8 mouse cellular contexts compared by ENCODE assay signal in genomic region chr15:99663964-99664599, GRCm38 (mm10). TPM values are rescaled to one million over a fixed set of nuclear protein-coding genes. Genes with fewer than 3 reads are reported as not detected.
DNase-seq lines count a peak whose midpoint lies in the region; ATAC-seq and TF ChIP-seq lines count a peak whose summit lies in the region.

No protein-coding gene starts in this region.

- WGBS in embryonic facial prominence, embryonic 13.5 days, result 6% methylated on average over 17 of the region's 17 CpGs
- WGBS in midbrain, postnatal 0 days, result 2% methylated on average over 17 of the region's 17 CpGs

- no peaks in the 10 kb centered on the region for H3K36me3 ChIP-seq in erythroblast, embryonic 14.5 days (ENCODE audit: control insufficient read depth)
- H3K36me3 ChIP-seq in C2C12 (ENCODE audit: control insufficient read depth, insufficient read depth), result no peaks in the 10 kb centered on the region
- H3K36me3 ChIP-seq in embryonic facial prominence, embryonic 13.5 days, result no peaks in the 10 kb centered on the region
- H3K36me3 ChIP-seq in midbrain, postnatal 0 days (ENCODE audit: insufficient read depth, low read length), result no peaks in the 10 kb centered on the region

- no peaks in the 10 kb centered on the region for H3K79me2 ChIP-seq in C2C12 (ENCODE audit: control insufficient read depth, insufficient read depth)

- TF ChIP-seq CTCF in C2C12 (IDR thresholded peaks at IDR 0.05; ENCODE audit: control insufficient read depth, insufficient read depth, insufficient read length), result no peak
- TF ChIP-seq CTCF in midbrain, postnatal 0 days (IDR thresholded peaks at IDR 0.05), result no peak

- H3K4me2 ChIP-seq in embryonic facial prominence, embryonic 13.5 days, result peak overlapping the region; percentile 91
- peak overlapping the region; percentile 65 for H3K4me2 ChIP-seq in midbrain, postnatal 0 days (ENCODE audit: low read depth, low read length, poor library complexity, severe bottlenecking)

- DNase-seq in layer of hippocampus, adult 9-10 months (ENCODE audit: low spot score), result peak; percentile 33
- peak; percentile 58 for DNase-seq in midbrain, postnatal 0 days (ENCODE audit: low spot score)
- DNase-seq in spleen, postnatal 14 days (ENCODE audit: low spot score in 2 of 2), result no peak
- DNase-seq in thymus, postnatal 10 days (ENCODE audit: low spot score in 2 of 2), result no peak

- H3K9me3 ChIP-seq in erythroblast, embryonic 14.5 days (ENCODE audit: control insufficient read depth, low read length), result peaks cover 6% of the 10 kb centered on the region
- no peaks in the 10 kb centered on the region for H3K9me3 ChIP-seq in embryonic facial prominence, embryonic 13.5 days
- H3K9me3 ChIP-seq in midbrain, postnatal 0 days (ENCODE audit: low read length), result no peaks in the 10 kb centered on the region

- peaks cover 90% of the 10 kb centered on the region for H3K27me3 ChIP-seq in erythroblast, embryonic 14.5 days (ENCODE audit: control insufficient read depth)
- peaks cover 9% of the 10 kb centered on the region for H3K27me3 ChIP-seq in C2C12 (ENCODE audit: control insufficient read depth, insufficient read depth, insufficient read length)
- peaks cover 47% of the 10 kb centered on the region for H3K27me3 ChIP-seq in embryonic facial prominence, embryonic 13.5 days
- H3K27me3 ChIP-seq in midbrain, postnatal 0 days (ENCODE audit: insufficient read depth, low read length), result no peaks in the 10 kb centered on the region

- H3K9ac ChIP-seq in embryonic facial prominence, embryonic 13.5 days, result peak overlapping the region; percentile 62
- peak overlapping the region; percentile 74 for H3K9ac ChIP-seq in midbrain, postnatal 0 days (replicated peaks; ENCODE audit: low read length, poor library complexity, severe bottlenecking)

- ATAC-seq in erythroblast, adult 5-6 weeks (replicated peaks; ENCODE audit: low FRiP score, poor library complexity, severe bottlenecking), result no peak
- no peak for ATAC-seq in embryonic facial prominence, embryonic 13.5 days (ENCODE audit: insufficient number of reproducible peaks, insufficient read depth, low FRiP score, low TSS enrichment, low read depth)
- 0 out of 2 replicates have a peak, but pooled peaks have one; percentile 1 for ATAC-seq in midbrain, postnatal 0 days (ENCODE audit: low FRiP score)

- H3K27ac ChIP-seq in embryonic facial prominence, embryonic 13.5 days, result peak overlapping the region; percentile 44; the same call in 1 of the 2 replicates
- peak overlapping the region; percentile 78 for H3K27ac ChIP-seq in midbrain, postnatal 0 days (ENCODE audit: low read depth, low read length)

- H3ac ChIP-seq in C2C12 (ENCODE audit: control insufficient read depth, insufficient read length, low read depth), result peak overlapping the region; percentile 3

- H3K79me3 ChIP-seq in C2C12 (ENCODE audit: low read depth), result no peaks in the 10 kb centered on the region

- H3K4me1 ChIP-seq in erythroblast, embryonic 14.5 days (ENCODE audit: control insufficient read depth), result peaks cover 38% of the 10 kb centered on the region
- H3K4me1 ChIP-seq in embryonic facial prominence, embryonic 13.5 days, result peaks cover 21% of the 10 kb centered on the region
- peaks cover 9% of the 10 kb centered on the region; the same call in 1 of the 2 replicates for H3K4me1 ChIP-seq in midbrain, postnatal 0 days (ENCODE audit: insufficient read depth, low read length)

- peak overlapping the region; percentile 17 for H3K4me3 ChIP-seq in erythroblast, embryonic 14.5 days (replicated peaks)
- H3K4me3 ChIP-seq in C2C12 (ENCODE audit: insufficient read depth, poor library complexity, severe bottlenecking), result no peak overlapping the region
- H3K4me3 ChIP-seq in embryonic facial prominence, embryonic 13.5 days, result peak overlapping the region; percentile 46
- peak overlapping the region; percentile 35; the same call in 1 of the 2 replicates for H3K4me3 ChIP-seq in midbrain, postnatal 0 days (ENCODE audit: low read depth, low read length)

TF ChIP-seq in C2C12, 6 proteins besides CTCF, POLR2A, EP300 and RAD21:
- TF ChIP-seq CEBPB (IDR thresholded peaks at IDR 0.05; ENCODE audit: low read depth), result no peak
- peak; percentile 14 for TF ChIP-seq MAX (IDR thresholded peaks at IDR 0.05)

RNA-seq across cellular contexts. Expression of gene Asic1, which starts 6.1 kb away (rescaled TPM):
- not detected in 2 replicates for polyA plus RNA-seq in erythroblast, embryonic 14.5 days (2012)
- total RNA-seq in erythroblast, adult 5-6 weeks (2015; ENCODE audit: low replicate concordance), result not detected in 2 replicates
- total RNA-seq in erythroblast, adult 5-6 weeks (2017; ENCODE audit: low replicate concordance), result not detected in 2 replicates
- polyA plus RNA-seq in C2C12 (2012; fragmentation: generic; extraction: Trizol), result 2.2 TPM
- polyA plus RNA-seq in embryonic facial prominence, embryonic 13.5 days (2015; fragmentation: Nextera tagmentation; extraction: Ambion mirVana), result 3.3 and 4.2 TPM in 2 replicates
- total RNA-seq in midbrain, postnatal 0 days (2014; rRNA removed), result 138 and 150 TPM in 2 replicates
- 37.3 and 42.1 TPM in 2 replicates for polyA plus RNA-seq in midbrain, postnatal 0 days (2015; fragmentation: Nextera tagmentation; extraction: Ambion mirVana)

RNA-seq across cellular contexts. Expression of gene Racgap1, which starts 12.6 kb away (rescaled TPM):
- 2.5 and 4.0 TPM in 2 replicates for polyA plus RNA-seq in erythroblast, embryonic 14.5 days (2012)
- 34.9 and 47.3 TPM in 2 replicates for total RNA-seq in erythroblast, adult 5-6 weeks (2015; ENCODE audit: low replicate concordance)
- 39.6 and 46.4 TPM in 2 replicates for total RNA-seq in erythroblast, adult 5-6 weeks (2017; ENCODE audit: low replicate concordance)
- 175 TPM for polyA plus RNA-seq in C2C12 (2012; fragmentation: generic; extraction: Trizol)
- 131 and 132 TPM in 2 replicates for polyA plus RNA-seq in embryonic facial prominence, embryonic 13.5 days (2015; fragmentation: Nextera tagmentation; extraction: Ambion mirVana)
- 27.0 and 32.9 TPM in 2 replicates for total RNA-seq in midbrain, postnatal 0 days (2014; rRNA removed)
- polyA plus RNA-seq in midbrain, postnatal 0 days (2015; fragmentation: Nextera tagmentation; extraction: Ambion mirVana), result 27.2 TPM in 2 replicates

RNA-seq across cellular contexts. Expression of gene Smarcd1, which starts 37.8 kb away (rescaled TPM):
- polyA plus RNA-seq in erythroblast, embryonic 14.5 days (2012), result 1.9 and 2.0 TPM in 2 replicates
- total RNA-seq in erythroblast, adult 5-6 weeks (2015; ENCODE audit: low replicate concordance), result 4.8 and 13.3 TPM in 2 replicates
- total RNA-seq in erythroblast, adult 5-6 weeks (2017; ENCODE audit: low replicate concordance), result 3.9 and 14.8 TPM in 2 replicates
- 28.6 TPM for polyA plus RNA-seq in C2C12 (2012; fragmentation: generic; extraction: Trizol)
- 55.0 and 73.1 TPM in 2 replicates for polyA plus RNA-seq in embryonic facial prominence, embryonic 13.5 days (2015; fragmentation: Nextera tagmentation; extraction: Ambion mirVana)
- total RNA-seq in midbrain, postnatal 0 days (2014; rRNA removed), result 83.0 and 93.0 TPM in 2 replicates
- polyA plus RNA-seq in midbrain, postnatal 0 days (2015; fragmentation: Nextera tagmentation; extraction: Ambion mirVana), result 77.7 and 92.2 TPM in 2 replicates

RNA-seq across cellular contexts. Expression of gene Gm17349, which starts 41.2 kb away (rescaled TPM):
- polyA plus RNA-seq in erythroblast, embryonic 14.5 days (2012), result 0.25 TPM in 1 of 2 replicates, not detected in the other
- not detected in 2 replicates for total RNA-seq in erythroblast, adult 5-6 weeks (2015; ENCODE audit: low replicate concordance)
- not detected in 2 replicates for total RNA-seq in erythroblast, adult 5-6 weeks (2017; ENCODE audit: low replicate concordance)
- not detected for polyA plus RNA-seq in C2C12 (2012; fragmentation: generic; extraction: Trizol)
- not detected in 2 replicates for polyA plus RNA-seq in embryonic facial prominence, embryonic 13.5 days (2015; fragmentation: Nextera tagmentation; extraction: Ambion mirVana)
- total RNA-seq in midbrain, postnatal 0 days (2014; rRNA removed), result not detected in 2 replicates
- not detected in 2 replicates for polyA plus RNA-seq in midbrain, postnatal 0 days (2015; fragmentation: Nextera tagmentation; extraction: Ambion mirVana)

RNA-seq across cellular contexts. Expression of gene Gpd1, which starts 53.2 kb away (rescaled TPM):
- 0.07 and 0.15 TPM in 2 replicates for polyA plus RNA-seq in erythroblast, embryonic 14.5 days (2012)
- total RNA-seq in erythroblast, adult 5-6 weeks (2015; ENCODE audit: low replicate concordance), result 0.19 and 0.63 TPM in 2 replicates
- total RNA-seq in erythroblast, adult 5-6 weeks (2017; ENCODE audit: low replicate concordance), result 2.1 and 3.6 TPM in 2 replicates
- polyA plus RNA-seq in C2C12 (2012; fragmentation: generic; extraction: Trizol), result 0.64 TPM
- 0.37 and 1.0 TPM in 2 replicates for polyA plus RNA-seq in embryonic facial prominence, embryonic 13.5 days (2015; fragmentation: Nextera tagmentation; extraction: Ambion mirVana)
- 2.8 and 3.3 TPM in 2 replicates for total RNA-seq in midbrain, postnatal 0 days (2014; rRNA removed)
- 1.1 and 1.2 TPM in 2 replicates for polyA plus RNA-seq in midbrain, postnatal 0 days (2015; fragmentation: Nextera tagmentation; extraction: Ambion mirVana)

Comparison
In these comparisons a context has a peak if more than half of its experiments do, and no peak if none do; other contexts are left out.
1. DNase-seq: peak in layer of hippocampus, adult 9-10 months (single experiment) and midbrain, postnatal 0 days (single experiment); none in spleen, postnatal 14 days (0 of 2) and thymus, postnatal 10 days (0 of 2).